Mouse (Mus musculus) heart, postnatal 0 days (tissue): ENCODE measurements around the gene Nmnat3.

Experiments used
- CTCF ChIP-seq: IDR thresholded peaks from 2 replicates; pipeline ENCODE4 v1.5.1; 2016; ENCODE audit warnings: antibody characterized with exemption, control low read depth, low read depth
- EP300 ChIP-seq: IDR thresholded peaks from 2 replicates; pipeline ENCODE4 v1.6.1; 2016; ENCODE audit warnings: antibody characterized with exemption, low read depth

DNA sequence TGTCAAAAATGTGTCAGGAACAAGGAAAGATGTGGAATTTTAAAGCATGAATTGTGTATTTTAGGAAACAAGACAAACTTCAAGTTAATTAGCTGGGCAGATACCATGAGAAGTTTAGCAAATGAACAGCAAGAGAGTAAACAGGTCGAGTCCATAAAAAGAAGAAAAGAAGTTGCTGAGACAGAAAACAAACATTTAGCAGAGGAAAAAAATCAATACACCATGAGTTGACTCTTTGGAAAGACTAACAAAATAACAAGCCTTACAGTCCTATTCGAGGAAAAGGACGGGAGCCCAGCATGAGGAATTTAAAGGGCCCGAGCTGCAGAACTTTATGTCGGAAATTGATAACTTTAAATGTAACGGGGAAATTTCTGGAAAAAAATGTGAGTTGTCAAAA, 110.0 kb downstream of the Nmnat3 start:
- TF ChIP-seq CTCF (no peak), EP300 (no peak)
